Mouse (Mus musculus) hindbrain, embryonic 13.5 days (tissue): ENCODE results near the gene Rac2. TPM values are rescaled to one million over a fixed set of nuclear protein-coding genes. Genes with fewer than 3 reads are reported as not detected.

Source experiments
- ATAC-seq: fragments of 200-750 bp; cut with Nextera tagmentation; 2 replicates; pipeline ENCODE4 v1.8.0; 2017; ENCODE audit warnings: moderate TSS enrichment; ENCODE audit not compliant: low FRiP score
- H3K27ac ChIP-seq: fragments of 300-500 bp; sonication (generic); 2 replicates; pipeline ENCODE4 v1.5.1; 2015; ENCODE audit warnings: inconsistent platforms, mild to moderate bottlenecking, moderate library complexity
- H3K27me3 ChIP-seq: fragments of 300-500 bp; sonication (generic); 2 replicates; pipeline ENCODE4 v1.6.1; 2015; ENCODE audit warnings: mild to moderate bottlenecking, inconsistent platforms
- H3K36me3 ChIP-seq: fragments of 300-500 bp; sonication (generic); 2 replicates; pipeline ENCODE4 v1.6.1; 2015; ENCODE audit warnings: mild to moderate bottlenecking, inconsistent platforms
- H3K4me1 ChIP-seq: fragments of 300-500 bp; sonication (generic); replicated peaks from 2 replicates; pipeline ENCODE4 v1.6.1; 2015; ENCODE audit warnings: inconsistent platforms
- H3K4me2 ChIP-seq: fragments of 300-500 bp; sonication (generic); 2 replicates; pipeline ENCODE4 v1.6.1; 2015; ENCODE audit warnings: inconsistent platforms, mild to moderate bottlenecking, moderate library complexity
- H3K4me3 ChIP-seq: fragments of 300-500 bp; sonication (generic); 2 replicates; pipeline ENCODE4 v1.5.1; 2015; ENCODE audit warnings: mild to moderate bottlenecking, inconsistent platforms
- H3K9ac ChIP-seq: fragments of 300-500 bp; sonication (generic); 2 replicates; pipeline ENCODE4 v1.6.1; 2015; ENCODE audit warnings: mild to moderate bottlenecking, inconsistent platforms
- H3K9me3 ChIP-seq: fragments of 300-500 bp; sonication (generic); 2 replicates; pipeline ENCODE4 v1.6.1; 2016; ENCODE audit warnings: inconsistent platforms
- WGBS: fragments of 180-500 bp; shearing (Covaris S2); methylation state at CpG from one replicate; pipeline ENCODE4 v1.1.7; 2015; 5-methylcytosine and 5-hydroxymethylcytosine counted together
- polyA plus RNA-seq: library from polyadenylated mRNA; unstranded; fragments of >200 nt; fragmentation: Nextera tagmentation; extraction: Ambion mirVana; gene quantifications from 2 replicates; pipeline ENCODE4 v1.2.1, GENCODE M21; 2015

Rac2 gene
- polyA plus RNA-seq, result 6.3 and 8.8 TPM in 2 replicates

DNA sequence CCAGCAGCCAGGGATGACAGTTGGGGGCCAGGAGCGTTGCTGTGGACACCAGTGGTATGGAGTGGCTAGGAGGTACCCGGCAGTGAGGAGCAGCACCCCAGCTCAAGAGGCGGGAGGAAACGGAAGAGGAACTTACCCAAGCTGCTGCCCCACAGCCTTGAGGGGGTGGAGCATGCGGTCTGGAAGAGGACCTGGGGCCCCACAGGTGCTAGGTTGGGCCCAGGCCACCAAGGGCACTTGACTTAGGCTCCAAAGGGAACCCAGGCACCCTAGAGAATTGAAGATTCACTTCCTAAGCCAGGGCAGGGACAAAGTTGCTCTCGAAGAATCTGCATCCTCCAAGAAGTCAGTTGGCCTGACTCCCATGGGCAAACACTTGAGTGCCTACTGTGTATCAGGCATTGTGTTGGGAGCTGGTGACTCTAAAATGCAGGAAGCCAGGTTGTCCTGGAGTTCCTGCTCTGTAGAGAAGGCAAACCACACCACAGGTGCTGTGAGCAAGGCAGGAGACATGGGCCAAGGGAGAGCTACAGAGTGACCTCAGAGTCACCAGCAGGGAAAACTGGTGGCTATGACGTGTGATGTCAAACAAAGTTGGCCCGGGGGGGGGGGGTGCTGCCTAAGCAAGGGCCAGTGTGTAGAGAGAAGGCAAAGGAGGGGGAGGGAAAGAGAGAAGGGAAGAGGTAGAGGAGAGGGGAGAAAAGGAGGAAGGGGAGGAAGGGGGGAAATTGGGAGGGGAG, at the start of gene Rac2:
Gene Rac2 (minus strand): TSS at position 126 of the 740 bp plus-strand sequence.
- Histone ChIP-seq H3K9me3 (no peaks in the 10 kb centered on the region), H3K4me2 (no peak within 1 kb of the TSS), H3K4me3 (no peak within 1 kb of the TSS), H3K27ac (no peak within 1 kb of the TSS), H3K9ac (no peak within 1 kb of the TSS), H3K27me3 (0 out of 2 replicates have a peak, but pooled peaks cover 2% of the 10 kb centered on the region), H3K36me3 (no peaks in the 10 kb centered on the region), H3K4me1 (no peaks in the 10 kb centered on the region)
- 82% methylated on average over 8 of the region's 8 CpGs for WGBS
- ATAC-seq, result no peak

GRCm38 (mm10) chr15:78616973-78617372, 44.4 kb upstream of the Rac2 start:
- H3K4me3 ChIP-seq, result no peak overlapping the region
- H3K27ac ChIP-seq, result no peak overlapping the region
- no peak for ATAC-seq
- 95% methylated on average over 2 of the region's 2 CpGs for WGBS
- H3K9me3 ChIP-seq, result no peaks in the 10 kb centered on the region
- H3K36me3 ChIP-seq, result no peaks in the 10 kb centered on the region
- 0 out of 2 replicates have a peak, but pooled peaks cover 17% of the 10 kb centered on the region for H3K27me3 ChIP-seq
- no peaks in the 10 kb centered on the region for H3K4me1 ChIP-seq
- no peak overlapping the region for H3K4me2 ChIP-seq
- no peak overlapping the region for H3K9ac ChIP-seq

DNA sequence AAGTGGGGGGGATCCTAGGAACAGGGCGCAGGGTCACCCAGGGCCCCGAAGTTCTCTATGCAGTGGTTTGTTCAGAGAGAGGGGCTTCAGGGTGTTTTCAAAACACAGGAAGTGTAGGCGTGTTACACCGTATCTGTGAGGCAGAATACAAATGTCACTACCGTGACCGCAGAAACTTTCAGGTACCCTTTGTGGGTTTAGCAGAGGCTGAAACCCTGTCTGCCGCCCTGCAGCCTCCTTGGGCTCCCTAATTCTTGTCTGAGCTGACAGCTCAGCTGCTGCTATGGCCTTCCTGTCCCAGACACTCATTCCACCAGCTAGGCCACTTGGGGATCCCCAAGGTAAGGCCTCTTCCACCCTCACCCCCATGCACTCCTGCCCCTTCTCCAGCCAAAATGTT, 42.0 kb upstream of the Rac2 start:
- H3K4me2 ChIP-seq, result no peak overlapping the region
- no peak overlapping the region for H3K9ac ChIP-seq
- no peak for ATAC-seq
- 0 out of 2 replicates have a peak, but pooled peaks cover 4% of the 10 kb centered on the region for H3K27me3 ChIP-seq
- WGBS, result 88% methylated on average over 7 of the region's 7 CpGs
- peaks cover 13% of the 10 kb centered on the region for H3K4me1 ChIP-seq
- no peak overlapping the region for H3K4me3 ChIP-seq
- no peaks in the 10 kb centered on the region for H3K9me3 ChIP-seq
- H3K27ac ChIP-seq, result no peak overlapping the region
- no peaks in the 10 kb centered on the region for H3K36me3 ChIP-seq

GRCm38 (mm10) chr15:78610705-78611462, 38.3 kb upstream of the Rac2 start:
- H3K4me1 ChIP-seq, result peaks cover 18% of the 10 kb centered on the region
- H3K9me3 ChIP-seq, result no peaks in the 10 kb centered on the region
- peak overlapping the region; percentile 21; the same call in 1 of the 2 replicates for H3K9ac ChIP-seq
- H3K4me2 ChIP-seq, result no peak overlapping the region
- no peaks in the 10 kb centered on the region for H3K36me3 ChIP-seq
- H3K4me3 ChIP-seq, result no peak overlapping the region
- H3K27ac ChIP-seq, result no peak overlapping the region
- ATAC-seq, result no peak
- H3K27me3 ChIP-seq, result no peaks in the 10 kb centered on the region
- WGBS, result 32% methylated on average over 12 of the region's 12 CpGs

GRCm38 (mm10) chr15:78607463-78607862, 34.9 kb upstream of the Rac2 start:
- WGBS, result 67% methylated on average over 4 of the region's 4 CpGs
- ATAC-seq, result no peak
- no peak overlapping the region for H3K4me2 ChIP-seq

DNA sequence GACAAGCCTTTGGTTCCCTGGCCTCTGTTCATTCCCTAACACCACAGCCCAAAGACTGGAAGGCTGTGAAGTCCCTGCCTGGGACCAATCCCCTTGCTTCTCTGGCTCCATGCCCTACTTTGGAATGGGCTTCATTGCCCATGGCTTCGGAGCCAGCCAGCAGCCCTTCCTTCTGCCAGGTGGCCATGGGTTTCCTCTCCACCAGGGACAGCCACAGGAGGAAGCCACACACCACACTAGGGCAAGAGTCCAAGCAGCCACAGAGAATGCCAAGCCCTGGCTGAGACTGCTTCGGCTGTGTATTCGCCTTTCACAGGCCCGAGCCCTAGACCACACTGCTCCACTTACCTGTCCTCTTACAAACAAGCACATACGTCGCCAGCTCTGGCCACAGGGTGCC, 33.5 kb upstream of the Rac2 start:
- no peak for ATAC-seq

More at GRCm38 (mm10) chr15:78607463-78607862, 34.9 kb upstream of the Rac2 start:
- Histone ChIP-seq H3K4me1 (peaks cover 23% of the 10 kb centered on the region), H3K27me3 (no peaks in the 10 kb centered on the region), H3K36me3 (no peaks in the 10 kb centered on the region), H3K4me3 (no peak overlapping the region), H3K27ac (no peak overlapping the region), H3K9ac (no peak overlapping the region), H3K9me3 (no peaks in the 10 kb centered on the region)

GRCm38 (mm10) chr15:78605371-78605791, 32.8 kb upstream of the Rac2 start:
- no peaks in the 10 kb centered on the region for H3K27me3 ChIP-seq
- no peaks in the 10 kb centered on the region for H3K9me3 ChIP-seq
- ATAC-seq, result no peak
- H3K36me3 ChIP-seq, result no peaks in the 10 kb centered on the region
- no peak overlapping the region for H3K4me3 ChIP-seq
- WGBS, result 76% methylated on average over 3 of the region's 3 CpGs
- H3K27ac ChIP-seq, result no peak overlapping the region
- no peak overlapping the region for H3K9ac ChIP-seq
- no peak overlapping the region for H3K4me2 ChIP-seq
- H3K4me1 ChIP-seq, result peaks cover 13% of the 10 kb centered on the region

More for the DNA sequence above, 33.5 kb upstream of the Rac2 start:
- Histone ChIP-seq H3K9ac (no peak overlapping the region), H3K9me3 (no peaks in the 10 kb centered on the region), H3K27me3 (no peaks in the 10 kb centered on the region), H3K36me3 (no peaks in the 10 kb centered on the region), H3K4me3 (no peak overlapping the region), H3K4me1 (peaks cover 18% of the 10 kb centered on the region), H3K27ac (no peak overlapping the region; the same call in 1 of the 2 replicates), H3K4me2 (no peak overlapping the region)
- WGBS, result 84% methylated on average over 6 of the region's 6 CpGs

DNA sequence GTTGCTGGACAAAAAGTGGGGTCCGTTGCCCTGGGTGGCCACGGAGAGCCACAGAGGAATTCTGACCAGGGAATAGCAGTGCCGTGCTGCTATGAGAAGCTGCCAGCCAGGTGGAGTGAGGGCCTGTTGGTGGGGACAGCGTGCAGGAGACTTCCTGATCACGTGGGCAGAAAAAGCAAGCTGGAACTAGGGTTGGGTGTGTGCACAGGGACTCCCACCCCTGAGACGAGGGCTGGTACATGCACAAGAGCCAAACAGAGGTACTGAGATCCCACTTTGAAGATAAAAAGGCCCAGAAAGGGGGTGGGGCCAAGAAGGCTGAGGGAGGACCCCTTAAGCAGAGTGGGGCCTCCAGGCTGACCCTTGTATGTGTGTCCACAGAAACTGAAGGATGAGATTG, 31.7 kb upstream of the Rac2 start:
- Histone ChIP-seq H3K27me3 (no peaks in the 10 kb centered on the region), H3K36me3 (no peaks in the 10 kb centered on the region), H3K9me3 (no peaks in the 10 kb centered on the region), H3K9ac (no peak overlapping the region), H3K27ac (no peak overlapping the region), H3K4me3 (no peak overlapping the region), H3K4me2 (no peak overlapping the region), H3K4me1 (peaks cover 11% of the 10 kb centered on the region)
- WGBS, result 82% methylated on average over 6 of the region's 6 CpGs
- ATAC-seq, result no peak

- WGBS, result 81% methylated on average over 6 of the region's 6 CpGs
Measured at GRCm38 (mm10) chr15:78601180-78601579, 28.6 kb upstream of the Rac2 start.

DNA sequence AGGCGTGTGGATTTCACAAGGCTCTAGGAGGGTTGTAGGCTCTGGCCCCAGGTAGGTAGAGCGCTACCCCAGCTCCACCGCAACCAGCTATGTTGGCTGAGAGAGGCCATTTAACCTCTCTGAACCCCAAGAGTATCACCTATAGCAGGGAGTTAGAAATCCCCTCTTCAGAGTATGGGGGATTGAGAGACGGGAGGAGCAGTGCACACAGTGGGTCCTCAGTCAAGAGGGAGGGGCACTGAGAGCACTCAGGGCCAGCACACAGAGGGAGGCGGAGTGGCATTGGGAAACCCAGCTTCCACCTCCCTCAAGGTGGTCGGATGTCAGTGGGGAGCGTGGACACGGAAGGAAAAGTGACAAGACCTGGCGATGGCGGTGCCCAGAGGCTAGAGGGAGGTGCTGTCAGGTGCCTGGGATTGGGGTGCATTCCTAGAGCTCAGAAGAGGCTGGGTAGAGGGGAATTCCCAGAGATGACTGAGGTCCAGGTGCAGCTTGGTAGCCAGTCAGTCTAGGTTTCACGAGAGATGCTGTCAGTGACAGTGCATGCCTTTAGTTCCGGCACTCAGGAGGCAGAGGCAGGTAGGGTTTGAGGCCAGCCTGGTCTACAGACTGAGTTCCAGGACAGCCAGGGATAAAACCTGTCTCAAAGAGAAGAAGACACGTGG, 27.1 kb upstream of the Rac2 start:
- Histone ChIP-seq H3K4me2 (no peak overlapping the region), H3K27me3 (no peaks in the 10 kb centered on the region), H3K4me1 (peaks cover 4% of the 10 kb centered on the region; the same call in 1 of the 2 replicates), H3K4me3 (no peak overlapping the region), H3K27ac (no peak overlapping the region), H3K9ac (no peak overlapping the region), H3K9me3 (no peaks in the 10 kb centered on the region), H3K36me3 (no peaks in the 10 kb centered on the region)
- no peak for ATAC-seq
- 81% methylated on average over 13 of the region's 13 CpGs for whole genome bisulfite sequencing

More at GRCm38 (mm10) chr15:78601180-78601579, 28.6 kb upstream of the Rac2 start:
- no peaks in the 10 kb centered on the region for H3K9me3 ChIP-seq
- H3K27me3 ChIP-seq, result no peaks in the 10 kb centered on the region
- H3K4me1 ChIP-seq, result peaks cover 12% of the 10 kb centered on the region
- no peaks in the 10 kb centered on the region for H3K36me3 ChIP-seq
- no peak overlapping the region for H3K4me3 ChIP-seq
- H3K4me2 ChIP-seq, result no peak overlapping the region
- no peak overlapping the region for H3K9ac ChIP-seq
- no peak for ATAC-seq
- H3K27ac ChIP-seq, result no peak overlapping the region

DNA sequence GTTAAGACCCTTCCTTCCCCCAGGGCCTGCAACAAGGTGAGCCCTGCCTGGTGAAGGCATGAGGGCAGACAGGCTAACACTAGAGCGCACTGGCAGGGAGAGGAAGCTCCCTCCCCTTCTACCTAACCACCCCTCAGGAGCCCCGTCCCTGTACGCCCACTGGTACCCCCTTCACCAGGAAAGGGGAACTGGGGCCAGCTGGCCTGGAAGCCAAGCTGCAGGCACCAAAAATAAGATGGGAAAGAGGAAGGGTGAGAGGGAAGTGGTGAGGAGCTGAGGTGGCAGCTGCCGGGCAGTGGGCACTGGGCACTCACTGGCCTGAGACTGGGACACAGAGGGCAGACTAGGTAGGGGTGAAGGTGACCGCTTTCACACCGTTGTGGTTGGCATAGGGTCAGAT, 26.5 kb upstream of the Rac2 start:
- no peak overlapping the region for H3K9ac ChIP-seq
- no peaks in the 10 kb centered on the region for H3K9me3 ChIP-seq
- no peak overlapping the region for H3K4me2 ChIP-seq

GRCm38 (mm10) chr15:78597729-78598128, 25.1 kb upstream of the Rac2 start:
- 0 out of 2 replicates have a peak overlapping the region, but pooled peaks have one; percentile 9 for H3K27ac ChIP-seq
- H3K4me3 ChIP-seq, result no peak overlapping the region
- no peak for ATAC-seq
- 62% methylated on average over 4 of the region's 4 CpGs for WGBS
- no peaks in the 10 kb centered on the region for H3K9me3 ChIP-seq
- no peak overlapping the region for H3K9ac ChIP-seq
- H3K4me2 ChIP-seq, result no peak overlapping the region
- 0 out of 2 replicates have a peak, but pooled peaks cover 2% of the 10 kb centered on the region for H3K27me3 ChIP-seq
- H3K4me1 ChIP-seq, result peaks cover 4% of the 10 kb centered on the region; the same call in 1 of the 2 replicates
- H3K36me3 ChIP-seq, result no peaks in the 10 kb centered on the region

More for the DNA sequence above, 26.5 kb upstream of the Rac2 start:
- H3K4me3 ChIP-seq, result no peak overlapping the region
- peaks cover 4% of the 10 kb centered on the region; the same call in 1 of the 2 replicates for H3K4me1 ChIP-seq
- no peaks in the 10 kb centered on the region for H3K36me3 ChIP-seq
- 82% methylated on average over 6 of the region's 6 CpGs for WGBS
- H3K27ac ChIP-seq, result no peak overlapping the region
- no peaks in the 10 kb centered on the region for H3K27me3 ChIP-seq
- no peak for ATAC-seq
